Mouse (Mus musculus): Measurements from ENCODE around the gene Atad5. TPM values are rescaled to one million over a fixed set of nuclear protein-coding genes. Genes with fewer than 3 reads are reported as not detected.
A peak's percentile ranks its signal among the peaks of the same experiment; 100 is the strongest.

The Atad5 gene
- total and polyA plus RNA-seq, 3 experiments: 17.1 to 66.9 (median 22.6) TPM

- TF ChIP-seq ZKSCAN1 (IDR thresholded peaks at IDR 0.05; ENCODE audit: low read depth, low read length) (no peak; the same call in 1 of the 2 replicates), ZNF384 (IDR thresholded peaks at IDR 0.05; ENCODE audit: low read depth, low read length) (no peak; the same call in 1 of the 2 replicates), POLR2A (IDR thresholded peaks at IDR 0.05; ENCODE audit: control insufficient read depth in 1 of 2, insufficient read depth in 1 of 2, low read depth in 1 of 2, low read length in 2 of 2, poor library complexity in 1 of 2) (peak; percentile 87 to 98; a peak in 3 of 4 replicates), MAZ (IDR thresholded peaks at IDR 0.05; ENCODE audit: low read depth, low read length) (no peak; the same call in none of the 2 replicates), BHLHE40 (IDR thresholded peaks at IDR 0.05; ENCODE audit: borderline replicate concordance, low read depth, low read length) (peak; percentile 99)
Measured at GRCm38 (mm10) chr11:80080826-80081728, 8.1 kb upstream of the Atad5 start, which contains the start of gene Crlf3 (continued).

DNA sequence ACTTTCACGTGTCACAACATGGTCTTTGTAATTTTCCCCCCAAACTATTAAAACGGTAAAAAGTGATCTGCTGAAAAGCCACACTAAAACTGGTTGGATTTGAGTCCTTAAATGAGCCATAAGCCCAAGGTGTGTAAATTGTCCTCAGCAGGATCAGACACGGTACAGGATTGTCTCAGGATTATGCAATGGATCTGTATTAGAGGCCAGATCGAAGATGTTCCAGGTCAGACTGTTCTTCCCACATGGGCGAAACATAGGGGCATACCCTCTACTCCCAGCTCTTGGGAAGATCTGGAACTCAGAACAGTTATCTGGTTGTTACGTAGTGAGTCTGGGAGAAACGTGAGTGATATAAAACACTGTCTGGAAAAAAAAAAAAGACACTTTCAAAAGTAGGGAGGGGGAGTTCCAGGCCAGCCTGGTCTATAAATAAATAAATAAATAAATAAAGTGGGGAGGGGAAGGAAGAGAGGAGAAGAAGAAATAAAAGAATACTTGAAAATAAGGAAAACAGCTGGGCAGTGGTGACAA lies 7.3 kb upstream of the Atad5 start:
- Histone ChIP-seq H3K9me3 (replicated peaks; ENCODE audit: insufficient read depth, low read length) (no peaks in the 10 kb centered on the region), H3K36me3 (ENCODE audit: control insufficient read depth in 1 of 2, insufficient read depth in 2 of 2, low read length in 2 of 2) (peaks cover 0 to 51% of the 10 kb centered on the region in 2 experiments; a peak in 3 of 4 replicates), H3K4me3 (ENCODE audit: control insufficient read depth in 1 of 2, insufficient read depth in 1 of 2, low read depth in 2 of 2, low read length in 2 of 2) (peak overlapping the region; percentile 39 to 42), H3K4me1 (ENCODE audit: control insufficient read depth in 1 of 2, insufficient read depth in 2 of 2, low read length in 2 of 2) (peaks cover 32% of the 10 kb centered on the region in 2 experiments), H3K79me2 (ENCODE audit: control insufficient read depth, insufficient read depth, low read length, poor library complexity) (peaks cover 27% of the 10 kb centered on the region), H3K27ac (ENCODE audit: control insufficient read depth, low read depth, low read length) (peak overlapping the region; percentile 97), H3K9ac (ENCODE audit: control insufficient read depth, low read depth, low read length, poor library complexity, severe bottlenecking) (peak overlapping the region; percentile 69), H3K27me3 (ENCODE audit: control insufficient read depth in 1 of 2, insufficient read depth in 2 of 2, low read length in 2 of 2) (no peaks in the 10 kb centered on the region)
- no peak for DNase-seq (ENCODE audit: low read depth, low spot score)
- TF ChIP-seq ELF1 (IDR thresholded peaks at IDR 0.05; ENCODE audit: low read depth, low read length): no peak
- TF ChIP-seq ZNF384 (IDR thresholded peaks at IDR 0.05; ENCODE audit: low read depth, low read length): peak; percentile 70
- TF ChIP-seq CHD2 (IDR thresholded peaks at IDR 0.05; ENCODE audit: low read length): no peak
- TF ChIP-seq BHLHE40 (IDR thresholded peaks at IDR 0.05; ENCODE audit: borderline replicate concordance, low read depth, low read length): peak; percentile 73; the same call in 1 of the 2 replicates
- peak; percentile 39; the same call in 1 of the 2 replicates for TF ChIP-seq MAX (IDR thresholded peaks at IDR 0.05; ENCODE audit: low read length)
- TF ChIP-seq JUND (IDR thresholded peaks at IDR 0.05; ENCODE audit: low read depth, low read length): no peak
- peak; percentile 5 for TF ChIP-seq MYC (IDR thresholded peaks at IDR 0.05; ENCODE audit: low read depth, low read length)
- TF ChIP-seq EP300 (IDR thresholded peaks at IDR 0.05; ENCODE audit: low read depth in 1 of 2, low read length in 2 of 2): no peak

GRCm38 (mm10) chr11:80085356-80086055 lies 3.7 kb upstream of the Atad5 start:
- Histone ChIP-seq H3K9me3 (replicated peaks; ENCODE audit: insufficient read depth, low read length) (no peaks in the 10 kb centered on the region), H3K27ac (ENCODE audit: control insufficient read depth, low read depth, low read length) (peak overlapping the region; percentile 56), H3K79me2 (ENCODE audit: control insufficient read depth, insufficient read depth, low read length, poor library complexity) (peaks cover 11% of the 10 kb centered on the region), H3K4me1 (ENCODE audit: control insufficient read depth in 1 of 2, insufficient read depth in 2 of 2, low read length in 2 of 2) (peaks cover 20 to 28% of the 10 kb centered on the region in 2 experiments), H3K36me3 (ENCODE audit: control insufficient read depth in 1 of 2, insufficient read depth in 2 of 2, low read length in 2 of 2) (peaks cover 0 to 34% of the 10 kb centered on the region in 2 experiments; a peak in 2 of 4 replicates), H3K4me3 (ENCODE audit: control insufficient read depth in 1 of 2, insufficient read depth in 1 of 2, low read depth in 2 of 2, low read length in 2 of 2) (no peak overlapping the region), H3K9ac (ENCODE audit: control insufficient read depth, low read depth, low read length, poor library complexity, severe bottlenecking) (no peak overlapping the region), H3K27me3 (ENCODE audit: control insufficient read depth in 1 of 2, insufficient read depth in 2 of 2, low read length in 2 of 2) (no peaks in the 10 kb centered on the region)
- DNase-seq (ENCODE audit: low read depth, low spot score): peak; percentile 93
- TF ChIP-seq MAFK (IDR thresholded peaks at IDR 0.05; ENCODE audit: borderline replicate concordance, low read depth, low read length) (no peak), NELFE (IDR thresholded peaks at IDR 0.05; ENCODE audit: low read depth, low read length) (no peak), TCF12 (IDR thresholded peaks at IDR 0.05; ENCODE audit: low read depth, low read length) (no peak), CTCF (IDR thresholded peaks at IDR 0.05 in 2 of 3, conservative IDR thresholded peaks at IDR 0.05 in 1 of 3; ENCODE audit: control insufficient read depth in 1 of 3, insufficient read depth in 1 of 3, low read depth in 2 of 3, low read length in 3 of 3, poor library complexity in 1 of 3, severe bottlenecking in 1 of 3) (no peak), USF2 (IDR thresholded peaks at IDR 0.05; ENCODE audit: borderline replicate concordance in 1 of 2, insufficient read depth in 1 of 2, low read depth in 1 of 2, low read length in 2 of 2) (no peak), MAZ (IDR thresholded peaks at IDR 0.05; ENCODE audit: low read depth, low read length) (no peak), SIN3A (IDR thresholded peaks at IDR 0.05; ENCODE audit: low read length) (peak; percentile 81), POLR2AphosphoS5 (IDR thresholded peaks at IDR 0.05; ENCODE audit: borderline replicate concordance, low read depth, low read length) (no peak), POLR2A (IDR thresholded peaks at IDR 0.05; ENCODE audit: control insufficient read depth in 1 of 2, insufficient read depth in 1 of 2, low read depth in 1 of 2, low read length in 2 of 2, poor library complexity in 1 of 2) (no peak), USF1 (IDR thresholded peaks at IDR 0.05; ENCODE audit: low read depth, low read length) (no peak), ETS1 (IDR thresholded peaks at IDR 0.05; ENCODE audit: low read depth, low read length) (peak; percentile 62; the same call in 1 of the 2 replicates), MXI1 (IDR thresholded peaks at IDR 0.05; ENCODE audit: low read depth, low read length) (peak; percentile 63), POLR2AphosphoS2 (IDR thresholded peaks at IDR 0.05; ENCODE audit: low read length) (no peak), ZNF384 (IDR thresholded peaks at IDR 0.05; ENCODE audit: low read depth, low read length) (no peak), RCOR1 (IDR thresholded peaks at IDR 0.05; ENCODE audit: low read depth, low read length) (peak; percentile 58; the same call in 1 of the 2 replicates)
